Mouse (Mus musculus) spleen, adult 2 months (tissue): ENCODE measurements around the gene Adcy7. TPM values are rescaled to one million over a fixed set of nuclear protein-coding genes. Genes with fewer than 3 reads are reported as not detected.

Experiments
- DNase-seq, 2 experiments: peaks; one replicate each; pipeline versions ENCODE4 v3.0.0 to v3.0.0-alpha.2; 2012 to 2021; ENCODE audit warnings: low spot score in 2 of 2, low read depth in 1 of 2
- H3K27ac ChIP-seq: fragments of 200-500 bp; 2 replicates; pipeline ENCODE4 v1.5.1; 2012; ENCODE audit warnings: low read length, inconsistent platforms; ENCODE audit not compliant: insufficient read depth
- H3K27me3 ChIP-seq: fragments of 200-500 bp; 2 replicates; pipeline ENCODE4 v1.6.1; 2012; ENCODE audit warnings: mild to moderate bottlenecking, moderate library complexity, low read length, inconsistent platforms; ENCODE audit not compliant: control insufficient read depth, insufficient read depth
- H3K36me3 ChIP-seq: fragments of 200-500 bp; 2 replicates; pipeline ENCODE4 v1.6.1; 2012; ENCODE audit warnings: mild to moderate bottlenecking, low read length, inconsistent platforms; ENCODE audit not compliant: control insufficient read depth, insufficient read depth
- H3K4me1 ChIP-seq: fragments of 200-500 bp; 2 replicates; pipeline ENCODE4 v1.6.1; 2011; ENCODE audit warnings: inconsistent platforms; ENCODE audit not compliant: control insufficient read depth, insufficient read depth, insufficient read length
- H3K4me3 ChIP-seq: fragments of 200-500 bp; 2 replicates; pipeline ENCODE4 v1.5.1; 2011; ENCODE audit warnings: mild to moderate bottlenecking, inconsistent platforms; ENCODE audit not compliant: insufficient read depth, insufficient read length; ENCODE audit errors: extremely low read depth
- CTCF ChIP-seq: fragments of 200-500 bp; IDR thresholded peaks from 2 replicates; pipeline ENCODE4 v1.5.1; 2011; ENCODE audit warnings: mild to moderate bottlenecking, inconsistent platforms; ENCODE audit not compliant: insufficient read depth, insufficient read length, insufficient replicate concordance; ENCODE audit errors: extremely low read depth
- POLR2A ChIP-seq: fragments of 200-500 bp; IDR thresholded peaks from 2 replicates; pipeline ENCODE4 v1.6.1; 2011; ENCODE audit warnings: low read depth, low read length, inconsistent platforms
- WGBS: fragments of 180-500 bp; shearing (Covaris S2); methylation state at CpG from one replicate; pipeline ENCODE4 v1.1.7; 2018; 5-methylcytosine and 5-hydroxymethylcytosine counted together
- polyA plus RNA-seq: library from polyadenylated mRNA; depleted of rRNA; stranded (reverse); fragments of >200 nt; gene quantifications from 2 replicates; pipeline ENCODE4 v1.2.3, GENCODE M21; 2012

The Adcy7 gene
- polyA plus RNA-seq, 1 experiment: 76.9 TPM

DNA sequence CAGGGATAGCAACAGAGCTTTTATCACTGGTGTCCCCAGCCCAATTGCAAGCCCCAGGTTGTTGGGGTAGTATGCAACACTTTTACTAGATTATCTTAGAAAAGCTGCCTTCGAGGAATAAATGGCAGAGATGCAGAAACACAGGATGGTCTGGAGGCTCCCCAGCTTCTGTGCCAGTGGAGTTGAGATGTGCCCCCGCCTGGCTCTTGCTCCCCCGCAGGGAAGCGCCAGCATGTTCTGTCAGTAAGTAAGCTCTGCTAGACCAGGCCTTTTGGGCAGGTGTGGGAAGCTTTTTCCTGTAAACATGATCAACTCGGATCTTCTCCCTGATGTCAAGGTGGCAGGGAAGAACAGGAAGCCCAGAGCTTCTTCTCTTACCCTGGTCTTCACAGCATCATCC lies 32.9 kb upstream of the Adcy7 start:
- Histone ChIP-seq H3K27ac (no peak overlapping the region), H3K27me3 (no peaks in the 10 kb centered on the region), H3K4me3 (no peak overlapping the region), H3K4me1 (no peaks in the 10 kb centered on the region), H3K36me3 (no peaks in the 10 kb centered on the region)
- no peak for TF ChIP-seq POLR2A
- no peak for TF ChIP-seq CTCF
- 91% methylated on average over 5 of the region's 5 CpGs for WGBS
- DNase-seq: no peak

DNA sequence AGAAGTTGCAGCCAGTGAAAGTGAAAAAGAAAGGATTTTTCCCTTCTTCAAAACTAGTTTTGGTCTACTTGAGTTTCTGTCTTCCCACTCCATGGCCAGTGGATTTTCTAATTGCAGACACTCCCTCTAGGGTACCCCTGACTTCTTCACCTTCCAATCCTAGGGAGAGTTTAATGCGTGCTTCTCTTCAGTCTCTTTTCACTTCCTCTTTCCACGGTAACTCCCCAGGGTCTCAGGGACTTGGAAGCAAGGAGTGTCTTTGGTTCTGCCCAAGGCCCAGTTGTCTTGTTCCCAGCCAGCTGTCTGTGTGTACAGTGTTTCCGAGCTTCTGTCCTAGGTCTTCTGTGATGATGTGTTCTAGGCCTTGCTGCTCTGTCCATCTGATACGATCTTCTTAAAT lies 30.3 kb upstream of the Adcy7 start:
- 47% methylated on average over 4 of the region's 4 CpGs for WGBS
- Histone ChIP-seq H3K36me3 (peaks cover 9% of the 10 kb centered on the region; the same call in 1 of the 2 replicates), H3K27me3 (no peaks in the 10 kb centered on the region), H3K27ac (no peak overlapping the region), H3K4me1 (no peaks in the 10 kb centered on the region), H3K4me3 (no peak overlapping the region)
- no peak for TF ChIP-seq POLR2A
- no peak for TF ChIP-seq CTCF
- DNase-seq: peak in 1 of 2 experiments; percentile 9

DNA sequence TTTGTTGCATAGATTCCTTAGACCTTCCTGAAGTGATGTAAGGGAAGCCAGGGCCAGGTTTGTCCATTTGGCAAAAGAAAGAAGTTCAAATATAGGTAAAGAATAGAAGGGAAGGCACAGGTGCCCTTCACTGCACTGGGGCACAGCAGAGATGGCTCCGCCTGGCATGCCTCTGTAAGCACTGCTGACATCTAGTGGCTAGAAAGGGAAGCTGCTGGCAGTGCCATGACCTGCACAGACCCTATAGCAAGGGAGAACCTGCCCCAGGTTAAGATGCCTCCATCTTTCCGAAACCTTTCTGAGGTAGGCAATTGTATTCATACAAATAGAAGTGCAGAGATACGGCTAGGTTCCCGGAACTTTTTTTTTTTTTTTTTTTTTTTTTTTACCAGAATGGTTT lies 27.9 kb upstream of the Adcy7 start:
- DNase-seq: peak; percentile 25 to 63
- WGBS: 76% methylated on average over 4 of the region's 4 CpGs

DNA sequence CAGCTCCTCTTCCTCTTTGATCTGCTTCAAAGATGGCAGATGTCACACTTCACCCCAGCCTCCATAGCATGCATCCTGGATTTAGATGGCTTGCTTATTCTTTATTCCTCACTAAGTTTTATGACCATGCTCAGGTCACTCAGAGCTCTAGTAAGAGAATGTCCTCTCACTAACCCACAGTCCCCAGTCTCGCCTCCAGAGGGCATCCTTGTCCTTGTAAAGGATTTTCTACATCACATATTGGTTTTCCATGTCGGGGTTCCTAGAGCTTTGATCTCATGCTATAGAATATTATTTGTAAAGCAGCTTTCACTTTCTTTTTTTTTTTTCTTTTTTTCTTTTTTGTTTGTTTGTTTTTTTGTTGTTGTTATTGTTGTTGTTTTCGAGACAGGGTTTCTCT lies 19.4 kb upstream of the Adcy7 start:
- Histone ChIP-seq H3K27me3 (no peaks in the 10 kb centered on the region), H3K4me3 (no peak overlapping the region), H3K4me1 (no peaks in the 10 kb centered on the region), H3K36me3 (peaks cover 33% of the 10 kb centered on the region), H3K27ac (no peak overlapping the region)
- 90% methylated on average over 3 of the region's 3 CpGs for WGBS
- DNase-seq: no peak
- TF ChIP-seq POLR2A (no peak), CTCF (no peak)

More for the DNA sequence above, 27.9 kb upstream of the Adcy7 start:
- TF ChIP-seq POLR2A (no peak), CTCF (peak; percentile 81; the same call in 1 of the 2 replicates)
- Histone ChIP-seq H3K27ac (no peak overlapping the region), H3K27me3 (no peaks in the 10 kb centered on the region), H3K36me3 (peaks cover 14% of the 10 kb centered on the region; the same call in 1 of the 2 replicates), H3K4me3 (no peak overlapping the region), H3K4me1 (no peaks in the 10 kb centered on the region)

DNA sequence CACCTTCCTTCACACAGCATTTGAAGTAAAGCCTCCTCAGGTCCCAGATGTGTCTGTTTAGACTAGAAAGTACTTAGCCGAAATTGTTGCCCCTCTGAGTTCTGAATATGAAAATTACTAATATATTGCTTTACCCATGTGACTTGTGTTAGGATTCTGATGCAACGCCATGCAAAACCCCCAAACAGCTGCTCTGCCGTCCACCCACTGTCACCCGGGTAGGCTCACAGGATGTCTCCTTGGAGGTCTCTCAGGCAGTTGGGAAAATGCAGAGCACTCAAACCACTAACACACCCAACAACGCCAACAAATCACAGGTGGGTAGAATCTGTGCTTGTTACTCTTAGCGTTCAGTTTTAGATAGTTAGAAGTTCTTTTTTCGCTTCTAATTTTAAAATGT lies 17.2 kb upstream of the Adcy7 start:
- Histone ChIP-seq H3K36me3 (peaks cover 32% of the 10 kb centered on the region), H3K27me3 (no peaks in the 10 kb centered on the region), H3K27ac (no peak overlapping the region), H3K4me3 (no peak overlapping the region), H3K4me1 (no peaks in the 10 kb centered on the region)
- DNase-seq: no peak
- TF ChIP-seq POLR2A (no peak), CTCF (no peak)
- 89% methylated on average over 7 of the region's 7 CpGs for WGBS

DNA sequence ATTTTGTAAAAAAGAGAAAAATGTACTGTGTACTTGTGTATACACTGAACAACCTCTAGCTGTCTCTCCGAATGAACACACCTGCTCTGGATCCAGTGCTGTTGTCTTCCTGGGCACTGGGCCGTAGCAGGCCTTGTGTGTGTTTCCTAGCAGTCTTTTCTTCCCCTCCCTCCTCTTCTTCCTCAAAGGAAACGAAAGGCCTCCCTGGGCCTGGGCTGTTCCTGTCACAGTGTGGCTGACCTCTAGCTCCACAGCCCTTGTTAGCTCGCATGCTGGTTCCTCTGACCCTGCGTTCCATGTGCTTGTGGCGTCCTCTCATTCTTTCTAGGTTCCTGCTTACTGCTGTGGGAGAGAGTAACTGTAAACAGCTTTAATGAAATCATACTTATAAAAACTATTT lies 14.2 kb upstream of the Adcy7 start:
- no peak for TF ChIP-seq POLR2A
- TF ChIP-seq CTCF: no peak
- 65% methylated on average over 6 of the region's 6 CpGs for WGBS
- Histone ChIP-seq H3K4me3 (no peak overlapping the region), H3K27ac (no peak overlapping the region), H3K36me3 (peaks cover 19% of the 10 kb centered on the region), H3K27me3 (no peaks in the 10 kb centered on the region), H3K4me1 (no peaks in the 10 kb centered on the region)
- DNase-seq: no peak

DNA sequence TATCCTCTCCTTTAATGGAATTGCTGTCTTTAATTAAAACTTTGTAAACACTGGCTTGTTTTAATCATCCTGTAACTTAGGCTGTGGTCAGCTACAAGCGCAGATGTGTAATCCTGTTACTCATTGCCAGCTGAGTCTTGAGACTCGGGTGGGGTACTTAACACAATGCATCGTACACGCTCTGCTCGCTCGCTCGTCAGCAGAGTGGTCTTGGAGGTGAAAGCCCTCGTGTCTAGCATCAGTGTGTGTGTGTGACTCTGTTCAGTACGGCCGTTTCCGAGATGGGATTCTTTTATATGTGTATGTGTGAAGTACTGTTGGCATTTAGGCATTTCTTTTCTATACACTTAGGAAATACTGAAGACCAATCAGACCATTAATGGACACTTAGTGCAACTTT lies 13.7 kb upstream of the Adcy7 start:
- H3K27me3 ChIP-seq: no peaks in the 10 kb centered on the region
- no peak for TF ChIP-seq CTCF
- no peak for TF ChIP-seq POLR2A
- 90% methylated on average over 11 of the region's 11 CpGs for WGBS
- no peaks in the 10 kb centered on the region for H3K4me1 ChIP-seq
- H3K36me3 ChIP-seq: peaks cover 19% of the 10 kb centered on the region
- DNase-seq: no peak
- no peak overlapping the region for H3K27ac ChIP-seq
- H3K4me3 ChIP-seq: no peak overlapping the region
